In genomic region chr10:78350796-78351556, GRCm38 (mm10) we compare ENCODE assay signal across 7 mouse cellular contexts. TPM values are rescaled to one million over a fixed set of nuclear protein-coding genes. Genes with fewer than 3 reads are reported as not detected.
DNase-seq lines count a peak whose midpoint lies in the region; ATAC-seq and TF ChIP-seq lines count a peak whose summit lies in the region.

No protein-coding gene starts in this region.

- no peaks in the 10 kb centered on the region for H3K36me3 ChIP-seq in lung, embryonic 15.5 days
- H3K36me3 ChIP-seq in erythroblast, embryonic 14.5 days (ENCODE audit: control insufficient read depth), result peaks cover 3% of the 10 kb centered on the region; the same call in 1 of the 2 replicates
- H3K36me3 ChIP-seq in kidney, postnatal 0 days (ENCODE audit: insufficient read depth, low read length), result no peaks in the 10 kb centered on the region
- 0 out of 2 replicates have a peak, but pooled peaks cover 4% of the 10 kb centered on the region for H3K36me3 ChIP-seq in neural tube, embryonic 13.5 days

- H3K27ac ChIP-seq in lung, embryonic 15.5 days, result no peak overlapping the region
- peak overlapping the region; percentile 96 for H3K27ac ChIP-seq in kidney, postnatal 0 days
- no peak overlapping the region for H3K27ac ChIP-seq in neural tube, embryonic 13.5 days (replicated peaks)

- peaks cover 17% of the 10 kb centered on the region for H3K4me1 ChIP-seq in lung, embryonic 15.5 days
- H3K4me1 ChIP-seq in erythroblast, embryonic 14.5 days (ENCODE audit: control insufficient read depth), result peaks cover 18% of the 10 kb centered on the region
- peaks cover 29% of the 10 kb centered on the region; the same call in 1 of the 2 replicates for H3K4me1 ChIP-seq in kidney, postnatal 0 days (replicated peaks; ENCODE audit: insufficient read depth, low read length)
- peaks cover 47% of the 10 kb centered on the region for H3K4me1 ChIP-seq in neural tube, embryonic 13.5 days (replicated peaks)

- no peaks in the 10 kb centered on the region for H3K27me3 ChIP-seq in lung, embryonic 15.5 days
- H3K27me3 ChIP-seq in erythroblast, embryonic 14.5 days (ENCODE audit: control insufficient read depth), result peaks cover 65% of the 10 kb centered on the region
- H3K27me3 ChIP-seq in kidney, postnatal 0 days (ENCODE audit: insufficient read depth, low read length), result no peaks in the 10 kb centered on the region
- no peaks in the 10 kb centered on the region for H3K27me3 ChIP-seq in neural tube, embryonic 13.5 days

- peak overlapping the region; percentile 92 for H3K4me2 ChIP-seq in lung, embryonic 15.5 days
- peak overlapping the region; percentile 86 for H3K4me2 ChIP-seq in kidney, postnatal 0 days (ENCODE audit: low read length)
- H3K4me2 ChIP-seq in neural tube, embryonic 13.5 days, result peak overlapping the region; percentile 92

- H3K9me3 ChIP-seq in lung, embryonic 15.5 days, result no peaks in the 10 kb centered on the region
- H3K9me3 ChIP-seq in erythroblast, embryonic 14.5 days (ENCODE audit: control insufficient read depth, low read length), result no peaks in the 10 kb centered on the region
- H3K9me3 ChIP-seq in kidney, postnatal 0 days (replicated peaks; ENCODE audit: low read length), result no peaks in the 10 kb centered on the region
- H3K9me3 ChIP-seq in neural tube, embryonic 13.5 days, result no peaks in the 10 kb centered on the region

- 23% methylated on average over 6 of the region's 6 CpGs for WGBS in lung, embryonic 15.5 days
- 16% methylated on average over 6 of the region's 6 CpGs for WGBS in kidney, postnatal 0 days
- WGBS in neural tube, embryonic 13.5 days, result 22% methylated on average over 6 of the region's 6 CpGs

- peak overlapping the region; percentile 100 for H3K9ac ChIP-seq in lung, embryonic 15.5 days
- peak overlapping the region; percentile 99 for H3K9ac ChIP-seq in kidney, postnatal 0 days (ENCODE audit: low read depth, low read length)
- H3K9ac ChIP-seq in neural tube, embryonic 13.5 days, result peak overlapping the region; percentile 99

- DNase-seq in lung, postnatal 25 days (ENCODE audit: low spot score), result no peak
- no peak for DNase-seq in kidney, postnatal 0 days (ENCODE audit: low spot score)
- DNase-seq in thymus, postnatal 25 days, result no peak

- peak overlapping the region; percentile 97 for H3K4me3 ChIP-seq in lung, embryonic 15.5 days
- H3K4me3 ChIP-seq in erythroblast, embryonic 14.5 days (replicated peaks), result peak overlapping the region; percentile 72
- peak overlapping the region; percentile 91 for H3K4me3 ChIP-seq in kidney, postnatal 0 days (replicated peaks; ENCODE audit: low read depth, low read length)
- peak overlapping the region; percentile 98 for H3K4me3 ChIP-seq in neural tube, embryonic 13.5 days

- no peak for TF ChIP-seq CTCF in kidney, postnatal 0 days (IDR thresholded peaks at IDR 0.05; ENCODE audit: low read depth)

- ATAC-seq in lung, embryonic 15.5 days (ENCODE audit: borderline replicate concordance, extremely low read depth, low FRiP score, low TSS enrichment), result no peak
- no peak for ATAC-seq in kidney, postnatal 0 days (replicated peaks; ENCODE audit: low FRiP score, low read depth)
- ATAC-seq in neural tube, embryonic 13.5 days (ENCODE audit: low read depth), result no peak
- ATAC-seq in monocyte, adult 5-6 weeks (replicated peaks; ENCODE audit: insufficient number of reproducible peaks, low FRiP score, low TSS enrichment, poor library complexity, severe bottlenecking), result no peak; the same call in 1 of the 2 replicates

RNA-seq across cellular contexts. Expression of gene Agpat3, which starts 1.3 kb away (rescaled TPM):
- polyA plus RNA-seq in lung, embryonic 15.5 days (2015; fragmentation: Nextera tagmentation; extraction: Ambion mirVana), result 64.4 and 68.1 TPM in 2 replicates
- polyA plus RNA-seq in erythroblast, embryonic 14.5 days (2012), result 1.4 and 3.4 TPM in 2 replicates
- polyA plus RNA-seq in kidney, postnatal 0 days (2015; fragmentation: Nextera tagmentation; extraction: Ambion mirVana), result 140 and 144 TPM in 2 replicates
- 59.3 and 64.0 TPM in 2 replicates for polyA plus RNA-seq in neural tube, embryonic 13.5 days (2015; fragmentation: Nextera tagmentation; extraction: Ambion mirVana)
- 40.0 to 87.7 TPM (median 46.4 TPM) in 3 replicates for total RNA-seq in monocyte, adult 5-6 weeks (2017)

Comparison
In these comparisons a context has a peak if more than half of its experiments do, and no peak if none do; other contexts are left out.
1. RNA of gene Agpat3, which starts 1.3 kb away (polyA plus RNA-seq): 140 to 144 TPM in kidney, postnatal 0 days, 64.4 to 68.1 TPM in lung, embryonic 15.5 days and 59.3 to 64.0 TPM in neural tube, embryonic 13.5 days; 1.4 to 3.4 TPM in erythroblast, embryonic 14.5 days; every median in the first group is over 10 times any median in the second.
2. Peak in every context shown above with its lines, with median percentiles within 50 percentile points of each other: H3K4me2 ChIP-seq, H3K4me3 ChIP-seq and H3K9ac ChIP-seq.